Mouse (Mus musculus) lung, postnatal 10 days (tissue): Measurements from ENCODE around the gene Grrp1.

Source experiments
- DNase-seq: peaks from one replicate; pipeline ENCODE4 v3.0.0; 2021

The Grrp1 gene

GRCm38 (mm10) chr4:134268102-134268655 lies 14.3 kb upstream of the Grrp1 start:
- peak; percentile 39 for DNase-seq

- DNase-seq = no peak
These were observed 12.1 kb upstream of the Grrp1 start for GRCm38 (mm10) chr4:134265860-134266585.

- DNase-seq = peak; percentile 83
These were observed 9.3 kb upstream of the Grrp1 start for GRCm38 (mm10) chr4:134263191-134263590.

DNA sequence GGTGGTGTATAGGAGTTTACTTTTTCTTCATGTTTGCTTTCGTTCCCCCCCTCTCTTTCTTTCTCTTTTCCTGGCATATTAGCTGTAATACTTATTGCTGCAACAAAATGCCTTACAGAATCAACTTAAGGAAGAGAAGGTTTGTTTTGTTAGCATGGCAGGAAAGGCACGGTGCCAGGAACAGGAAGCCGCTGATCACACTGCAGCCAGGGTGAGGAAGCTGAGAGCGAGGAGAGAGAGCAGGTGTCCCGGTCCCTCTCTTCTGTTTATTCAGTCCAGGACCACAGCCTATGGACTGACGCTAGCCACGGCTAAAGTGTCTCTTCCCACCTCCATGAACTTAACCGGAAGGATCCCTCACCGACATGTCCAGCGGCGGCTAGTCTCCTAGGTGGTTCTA lies 4.4 kb upstream of the Grrp1 start:
- peak; percentile 50 for DNase-seq

GRCm38 (mm10) chr4:134257198-134258009 lies 3.5 kb upstream of the Grrp1 start:
- no peak for DNase-seq

GRCm38 (mm10) chr4:134256407-134257197 lies 2.7 kb upstream of the Grrp1 start:
- no peak for DNase-seq

DNA sequence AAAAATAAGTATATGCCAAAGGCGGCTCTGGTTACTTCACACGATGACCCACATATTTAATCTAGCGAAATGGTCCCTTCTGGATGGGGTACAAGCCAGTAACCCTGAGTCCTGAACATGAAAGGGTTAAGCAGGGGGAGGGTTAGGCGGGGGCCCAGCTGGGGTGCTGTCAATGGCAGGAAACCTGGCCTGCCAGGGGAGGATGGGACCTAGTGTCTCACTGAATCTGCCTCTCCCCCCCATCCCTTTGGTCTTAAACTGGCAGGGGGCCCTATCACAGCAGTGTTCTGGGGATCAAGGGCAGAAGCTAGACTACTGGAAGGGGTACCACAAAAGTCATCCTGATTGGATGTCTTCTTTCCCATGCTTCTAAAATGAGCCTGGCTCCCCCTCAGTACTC lies 1.9 kb upstream of the Grrp1 start:
- DNase-seq = peak; percentile 66

DNA sequence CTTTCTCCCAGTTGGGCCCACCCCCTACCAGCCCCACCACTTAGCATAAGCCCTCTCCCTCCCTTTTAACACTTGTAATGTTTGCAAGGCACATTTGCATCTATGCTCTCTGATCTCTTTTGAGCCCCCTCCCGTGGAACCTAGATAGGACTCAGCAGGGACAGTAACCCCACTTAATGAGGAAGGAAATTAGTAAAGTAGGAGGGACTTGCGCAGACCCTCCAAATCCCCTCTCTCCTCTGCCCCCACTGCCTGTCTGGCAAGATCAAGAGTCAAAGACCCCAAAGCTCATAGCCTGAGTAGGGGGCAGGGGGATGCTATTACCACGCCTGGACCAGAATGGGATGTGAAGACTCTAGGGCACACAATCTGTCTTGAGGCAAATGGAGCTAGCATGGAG lies 929 bp upstream of the Grrp1 start:
- DNase-seq = no peak

- DNase-seq = no peak
These were observed 790 bp downstream of the Grrp1 start for GRCm38 (mm10) chr4:134252911-134253721.

DNA sequence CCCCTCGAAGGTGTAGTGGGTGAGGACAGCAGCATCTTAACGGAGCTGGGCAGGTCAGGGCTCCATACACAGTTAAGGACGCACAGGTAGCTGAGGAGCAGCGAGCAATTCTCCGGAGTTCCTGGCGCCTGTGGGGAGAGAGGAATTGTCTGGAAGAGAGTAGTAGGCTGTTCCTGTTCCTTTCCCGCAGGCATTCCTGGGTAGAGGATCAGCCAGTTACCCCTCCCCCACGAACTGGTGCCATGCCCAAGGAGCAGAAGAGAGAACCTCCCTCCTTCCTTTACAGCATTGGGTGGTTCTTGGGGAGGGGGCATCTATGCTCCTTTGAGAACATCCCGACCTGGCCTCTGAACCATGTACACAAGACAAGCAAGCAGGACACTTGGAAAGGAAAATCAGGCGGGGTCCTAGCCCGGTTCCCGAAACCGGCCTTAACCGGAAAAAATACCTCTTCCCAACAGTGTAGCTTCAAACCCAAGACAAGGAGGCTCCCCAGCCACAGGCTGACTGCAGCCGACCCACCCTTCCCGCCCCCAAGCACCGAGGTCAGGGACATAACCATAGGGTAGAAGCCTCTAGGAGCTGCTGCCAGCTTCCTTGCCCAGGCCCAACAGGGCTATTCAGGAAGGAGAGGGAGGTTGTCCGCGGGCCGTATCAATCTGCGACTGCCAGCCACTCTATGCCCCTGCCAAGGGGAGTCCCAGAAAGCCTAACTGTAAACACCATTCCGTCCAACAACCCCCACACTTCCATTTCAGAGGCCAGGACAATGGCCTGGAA lies 1.6 kb downstream of the Grrp1 start:
- DNase-seq = peak; percentile 57

DNA sequence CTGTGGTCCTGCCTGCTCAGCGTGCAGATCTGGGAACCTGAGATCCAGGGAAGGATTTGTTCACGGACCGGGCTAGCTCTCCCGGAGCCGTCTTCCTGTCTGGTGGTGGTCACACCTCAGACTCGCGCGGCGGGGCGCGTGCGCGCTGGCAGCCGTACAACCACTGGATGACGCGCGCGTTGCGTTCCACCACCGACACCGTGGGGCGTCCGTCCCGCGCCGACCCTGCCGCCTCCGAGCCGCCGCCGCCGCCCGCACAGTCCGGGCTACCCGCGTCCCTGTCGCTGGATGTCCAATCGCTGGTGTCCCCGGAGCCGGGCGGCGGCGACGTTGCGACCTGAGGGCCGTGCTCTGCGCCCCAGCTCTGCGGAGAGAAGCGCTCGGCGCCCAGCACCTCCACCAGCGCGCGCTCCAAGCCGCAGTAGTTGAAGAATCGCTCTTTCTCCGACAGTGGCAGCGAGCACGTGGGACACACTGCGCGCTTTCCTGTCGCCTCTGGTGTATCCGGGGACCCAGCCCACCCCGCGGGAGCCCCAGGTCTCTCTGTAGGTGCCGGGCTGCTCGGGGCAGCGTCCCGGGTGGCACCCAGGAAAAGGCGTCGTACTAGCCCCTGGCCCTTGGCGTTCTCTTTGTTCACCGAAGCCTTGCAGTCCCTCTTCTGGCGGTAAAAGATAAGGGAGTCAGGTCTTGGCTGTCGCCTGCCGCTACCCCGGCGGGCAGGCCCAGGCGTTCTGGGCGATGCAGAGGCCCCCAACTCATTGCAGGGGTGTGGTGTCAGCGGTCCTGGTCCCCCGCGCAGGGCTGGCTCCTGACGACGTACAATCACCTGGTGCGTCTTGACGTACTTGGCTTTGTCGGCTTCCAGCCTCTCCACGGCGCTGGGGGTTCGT lies 2.4 kb downstream of the Grrp1 start:
- peak; percentile 48 for DNase-seq

- no peak for DNase-seq
These were observed 3.0 kb downstream of the Grrp1 start for GRCm38 (mm10) chr4:134250930-134251240.

GRCm38 (mm10) chr4:134250116-134250929 lies 3.6 kb downstream of the Grrp1 start:
- no peak for DNase-seq

DNA sequence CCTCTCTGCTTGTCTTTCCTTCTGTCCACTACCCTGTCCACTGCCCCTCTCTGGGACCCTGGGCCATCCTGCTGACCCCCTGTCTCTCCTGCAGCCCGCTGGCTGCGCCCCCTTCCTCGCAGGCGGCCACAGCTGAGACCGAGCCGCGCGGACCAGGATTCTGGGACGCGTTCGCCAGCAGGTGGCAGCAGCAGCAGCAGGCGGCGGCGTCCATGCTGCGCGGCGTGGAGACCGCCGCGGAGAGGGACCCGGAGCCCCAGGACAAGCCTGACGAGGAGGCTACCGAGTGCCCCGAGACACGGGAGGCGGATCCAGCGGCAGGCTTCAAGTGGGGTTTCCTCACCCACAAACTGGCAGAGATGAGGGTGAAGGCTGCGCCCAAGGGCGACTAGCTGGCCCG lies 4.3 kb downstream of the Grrp1 start:
- DNase-seq = peak; percentile 84

DNA sequence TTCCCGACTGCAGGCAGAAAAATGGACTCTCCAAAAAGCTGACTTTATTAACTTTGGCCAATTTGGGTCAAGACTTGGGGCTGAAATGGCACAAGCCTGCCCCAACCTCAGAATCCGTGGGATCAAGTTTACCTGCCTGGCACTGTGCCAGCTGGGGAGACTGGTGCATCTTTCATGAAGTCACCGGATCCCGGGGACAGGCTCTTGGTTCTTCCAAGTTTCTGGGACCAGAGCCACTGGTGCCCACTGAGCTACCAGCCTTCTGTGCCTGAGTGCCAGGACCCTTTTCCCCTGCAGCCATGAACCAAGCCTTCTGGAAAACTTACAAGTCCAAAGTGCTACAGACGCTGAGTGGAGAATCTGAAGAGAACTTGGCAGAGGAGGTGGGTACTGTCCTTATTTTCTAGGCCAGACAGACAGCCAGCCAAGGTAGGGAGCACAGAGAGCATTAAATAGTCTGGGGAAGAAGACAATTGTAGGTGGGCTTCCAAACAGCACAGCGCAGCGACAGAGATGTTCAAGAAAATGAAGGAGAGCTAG lies 7.1 kb downstream of the Grrp1 start, which contains the start of gene Gm30191:
Gm30191 (plus strand) TSS at position 217 of the 540 bp plus-strand sequence.
- DNase-seq = no peak

- DNase-seq = no peak
These were observed 7.7 kb downstream of the Grrp1 start for GRCm38 (mm10) chr4:134246256-134246655.

- peak; percentile 96 for DNase-seq
These were observed 8.6 kb downstream of the Grrp1 start, which contains the start of gene Zfp593 for GRCm38 (mm10) chr4:134245148-134245843. TSS of gene Zfp593 (minus strand) at chr4:134245592.

- DNase-seq = no peak
These were observed 10.2 kb downstream of the Grrp1 start, which contains the start of gene E130218I03Rik for GRCm38 (mm10) chr4:134243516-134244250. TSS of gene E130218I03Rik (plus strand) at chr4:134243662.
